Mouse (Mus musculus): ENCODE results near the gene Prr7. TPM values are rescaled to one million over a fixed set of nuclear protein-coding genes. Genes with fewer than 3 reads are reported as not detected.

Prr7 gene
- polyA plus RNA-seq, 1 experiment = 0.64 TPM

- Histone ChIP-seq H3K36me3 (ENCODE audit: control insufficient read depth, insufficient read depth, low read length) (no peaks in the 10 kb centered on the region), H3K4me1 (ENCODE audit: control insufficient read depth, insufficient read depth, low read length) (no peaks in the 10 kb centered on the region), H3K27ac (ENCODE audit: insufficient read depth, low read depth, low read length) (no peak overlapping the region), H3K4me3 (ENCODE audit: insufficient read depth, low read depth, low read length) (no peak overlapping the region), H3K27me3 (replicated peaks; ENCODE audit: control insufficient read depth, insufficient read depth, low read length) (0 out of 2 replicates have a peak, but pooled peaks cover 1% of the 10 kb centered on the region)
- no peak for DNase-seq
- WGBS = 48% methylated on average over 14 of the region's 14 CpGs
- no peak for TF ChIP-seq POLR2A (IDR thresholded peaks at IDR 0.05; ENCODE audit: low read depth, low read length)
- TF ChIP-seq CTCF (conservative IDR thresholded peaks at IDR 0.05; ENCODE audit: insufficient read depth, insufficient read length, low read depth, low read length) = no peak
Observed at GRCm38 (mm10) chr13:55486029-55486794, 22.1 kb downstream of the Prr7 start.

GRCm38 (mm10) chr13:55486916-55487577 lies 23.0 kb downstream of the Prr7 start:
- TF ChIP-seq POLR2A (IDR thresholded peaks at IDR 0.05; ENCODE audit: low read depth, low read length) (no peak), CTCF (conservative IDR thresholded peaks at IDR 0.05; ENCODE audit: insufficient read depth, insufficient read length, low read depth, low read length) (no peak)
- Histone ChIP-seq H3K36me3 (ENCODE audit: control insufficient read depth, insufficient read depth, low read length) (no peaks in the 10 kb centered on the region), H3K27ac (ENCODE audit: insufficient read depth, low read depth, low read length) (no peak overlapping the region), H3K27me3 (replicated peaks; ENCODE audit: control insufficient read depth, insufficient read depth, low read length) (0 out of 2 replicates have a peak, but pooled peaks cover 1% of the 10 kb centered on the region), H3K4me3 (ENCODE audit: insufficient read depth, low read depth, low read length) (peak overlapping the region; percentile 68), H3K4me1 (ENCODE audit: control insufficient read depth, insufficient read depth, low read length) (no peaks in the 10 kb centered on the region)
- WGBS = 3% methylated on average over 29 of the region's 29 CpGs
- DNase-seq = no peak

DNA sequence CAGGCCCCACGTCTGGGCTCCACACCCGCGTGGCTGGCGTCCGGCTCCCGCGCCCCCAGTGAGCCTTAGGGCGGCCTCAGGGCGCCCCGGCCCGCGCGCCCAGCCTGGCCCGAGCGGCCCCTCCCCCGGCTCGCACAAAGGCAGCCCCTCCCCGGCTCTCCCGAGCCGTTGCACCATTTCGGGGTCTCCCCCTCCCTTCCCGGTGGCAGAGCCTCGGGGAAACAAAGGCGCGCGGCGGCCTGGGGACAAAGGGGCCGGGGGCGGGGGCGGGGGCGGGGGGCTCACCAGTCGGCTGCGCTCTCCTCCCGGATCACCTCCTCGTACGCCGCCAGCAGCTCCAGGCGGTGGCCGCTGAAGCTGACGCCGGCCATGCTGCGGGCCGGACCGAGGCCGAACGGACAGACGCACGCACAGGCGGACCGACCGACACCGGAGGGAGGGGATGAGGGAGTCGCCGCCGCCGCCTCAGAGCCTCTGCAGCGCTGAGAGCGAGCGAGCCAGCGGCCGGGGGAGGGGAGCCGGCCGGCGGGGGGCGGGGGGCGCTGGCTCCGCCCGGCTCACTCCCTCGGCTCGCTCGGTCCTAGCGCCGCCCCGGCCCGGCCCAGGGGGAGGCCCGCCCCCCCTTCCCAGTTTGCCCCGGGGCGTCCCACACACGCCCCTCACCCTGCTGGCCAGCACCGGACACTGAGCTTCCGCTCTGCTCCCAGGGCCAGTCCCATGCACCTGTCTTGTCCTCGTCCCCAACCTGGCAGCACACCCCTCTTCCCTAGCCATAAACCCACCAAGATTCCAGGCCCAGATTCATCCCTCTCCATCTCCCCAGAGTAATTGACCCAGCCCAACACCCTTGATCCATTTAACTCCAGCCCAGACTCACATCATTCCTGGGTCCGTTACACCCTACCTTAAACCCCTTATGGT lies 23.8 kb downstream of the Prr7 start, which contains the start of gene Dbn1:
Dbn1 (minus strand) TSS at position 534 of the 921 bp plus-strand sequence.
- H3K27ac ChIP-seq (ENCODE audit: insufficient read depth, low read depth, low read length) = no peak within 1 kb of the TSS
- no peaks in the 10 kb centered on the region for H3K36me3 ChIP-seq (ENCODE audit: control insufficient read depth, insufficient read depth, low read length)
- TF ChIP-seq POLR2A (IDR thresholded peaks at IDR 0.05; ENCODE audit: low read depth, low read length) = no peak
- no peak for TF ChIP-seq CTCF (conservative IDR thresholded peaks at IDR 0.05; ENCODE audit: insufficient read depth, insufficient read length, low read depth, low read length)
- peak within 1 kb of the TSS; percentile 68 for H3K4me3 ChIP-seq (ENCODE audit: insufficient read depth, low read depth, low read length)
- 0 out of 2 replicates have a peak, but pooled peaks cover 1% of the 10 kb centered on the region for H3K27me3 ChIP-seq (replicated peaks; ENCODE audit: control insufficient read depth, insufficient read depth, low read length)
- no peak for DNase-seq
- 2% methylated on average over 80 of the region's 83 CpGs for WGBS
- H3K4me1 ChIP-seq (ENCODE audit: control insufficient read depth, insufficient read depth, low read length) = no peaks in the 10 kb centered on the region

DNA sequence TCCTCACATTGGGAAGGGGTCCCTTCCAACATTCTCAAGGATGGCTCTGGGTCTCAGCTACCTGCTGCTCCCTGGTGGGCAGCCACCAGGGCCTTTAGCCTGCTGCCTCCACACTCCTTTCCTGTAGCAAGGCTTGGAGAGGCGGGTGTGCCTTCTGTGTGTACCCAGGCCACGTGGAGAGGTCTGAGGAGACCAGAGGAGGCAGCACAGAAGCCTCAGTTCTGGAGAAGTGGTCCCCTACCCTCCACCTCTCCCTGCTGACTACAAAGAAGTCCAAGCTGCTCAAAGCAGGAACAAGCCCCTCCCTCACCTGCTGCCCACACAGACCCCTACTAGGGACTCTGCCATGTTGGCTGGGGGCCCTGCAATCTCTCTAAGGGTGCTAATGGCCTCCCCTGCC lies 30.2 kb downstream of the Prr7 start:
- Histone ChIP-seq H3K36me3 (ENCODE audit: control insufficient read depth, insufficient read depth, low read length) (no peaks in the 10 kb centered on the region), H3K27me3 (replicated peaks; ENCODE audit: control insufficient read depth, insufficient read depth, low read length) (no peaks in the 10 kb centered on the region), H3K27ac (ENCODE audit: insufficient read depth, low read depth, low read length) (no peak overlapping the region), H3K4me3 (ENCODE audit: insufficient read depth, low read depth, low read length) (no peak overlapping the region), H3K4me1 (ENCODE audit: control insufficient read depth, insufficient read depth, low read length) (no peaks in the 10 kb centered on the region)
- 48% methylated on average over 2 of the region's 2 CpGs for WGBS
- no peak for TF ChIP-seq POLR2A (IDR thresholded peaks at IDR 0.05; ENCODE audit: low read depth, low read length)
- no peak for TF ChIP-seq CTCF (conservative IDR thresholded peaks at IDR 0.05; ENCODE audit: insufficient read depth, insufficient read length, low read depth, low read length)
- DNase-seq = no peak

GRCm38 (mm10) chr13:55494883-55495621 lies 31.0 kb downstream of the Prr7 start:
- WGBS = 35% methylated on average over 18 of the region's 18 CpGs
- no peak overlapping the region for H3K4me3 ChIP-seq (ENCODE audit: insufficient read depth, low read depth, low read length)
- TF ChIP-seq CTCF (conservative IDR thresholded peaks at IDR 0.05; ENCODE audit: insufficient read depth, insufficient read length, low read depth, low read length) = no peak
- TF ChIP-seq POLR2A (IDR thresholded peaks at IDR 0.05; ENCODE audit: low read depth, low read length) = no peak
- no peaks in the 10 kb centered on the region for H3K27me3 ChIP-seq (replicated peaks; ENCODE audit: control insufficient read depth, insufficient read depth, low read length)
- H3K27ac ChIP-seq (ENCODE audit: insufficient read depth, low read depth, low read length) = no peak overlapping the region
- H3K36me3 ChIP-seq (ENCODE audit: control insufficient read depth, insufficient read depth, low read length) = no peaks in the 10 kb centered on the region
- no peaks in the 10 kb centered on the region for H3K4me1 ChIP-seq (ENCODE audit: control insufficient read depth, insufficient read depth, low read length)
- DNase-seq = peak; percentile 47

DNA sequence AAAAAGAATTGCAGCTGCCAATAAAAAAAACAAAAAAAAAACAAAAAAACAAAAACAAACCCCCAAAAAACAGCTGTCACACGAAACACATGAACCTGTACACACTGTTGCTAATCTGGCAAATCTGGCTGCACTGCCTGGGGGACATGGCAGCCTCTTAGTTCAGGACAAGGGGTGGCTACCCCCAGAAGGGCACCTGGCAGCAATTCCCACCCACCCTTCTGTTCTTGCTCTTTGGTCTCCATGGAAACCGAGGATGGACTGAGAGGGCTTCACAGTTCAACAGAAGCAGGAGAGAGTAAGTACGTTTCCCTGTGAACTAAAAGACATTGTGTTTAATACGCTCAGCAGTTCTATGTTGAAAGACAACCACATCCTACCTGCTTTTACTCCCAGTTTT lies 31.6 kb downstream of the Prr7 start:
- no peak overlapping the region for H3K27ac ChIP-seq (ENCODE audit: insufficient read depth, low read depth, low read length)
- 75% methylated on average over 4 of the region's 4 CpGs for WGBS
- no peak for DNase-seq
- no peak overlapping the region for H3K4me3 ChIP-seq (ENCODE audit: insufficient read depth, low read depth, low read length)
- H3K27me3 ChIP-seq (replicated peaks; ENCODE audit: control insufficient read depth, insufficient read depth, low read length) = no peaks in the 10 kb centered on the region
- TF ChIP-seq POLR2A (IDR thresholded peaks at IDR 0.05; ENCODE audit: low read depth, low read length) (no peak), CTCF (conservative IDR thresholded peaks at IDR 0.05; ENCODE audit: insufficient read depth, insufficient read length, low read depth, low read length) (no peak)
- no peaks in the 10 kb centered on the region for H3K4me1 ChIP-seq (ENCODE audit: control insufficient read depth, insufficient read depth, low read length)
- no peaks in the 10 kb centered on the region for H3K36me3 ChIP-seq (ENCODE audit: control insufficient read depth, insufficient read depth, low read length)
